Mouse (Mus musculus) kidney, embryonic 15.5 days (tissue): ENCODE measurements around the gene Smarcd2. TPM values are rescaled to one million over a fixed set of nuclear protein-coding genes. Genes with fewer than 3 reads are reported as not detected.

ENCODE experiments used
- ATAC-seq: fragments of 200-750 bp; cut with Nextera tagmentation; replicated peaks from 2 replicates; pipeline ENCODE4 v1.8.0; 2017; ENCODE audit warnings: moderate TSS enrichment; ENCODE audit not compliant: low FRiP score
- H3K27ac ChIP-seq: fragments of 300-500 bp; sonication (generic); 2 replicates; pipeline ENCODE4 v1.5.1; 2015; ENCODE audit warnings: mild to moderate bottlenecking, inconsistent platforms
- H3K27me3 ChIP-seq: fragments of 300-500 bp; sonication (generic); 2 replicates; pipeline ENCODE4 v1.6.1; 2015; ENCODE audit warnings: inconsistent platforms
- H3K36me3 ChIP-seq: fragments of 300-500 bp; sonication (generic); 2 replicates; pipeline ENCODE4 v1.6.1; 2015; ENCODE audit warnings: inconsistent platforms
- H3K4me1 ChIP-seq: fragments of 300-500 bp; sonication (generic); 2 replicates; pipeline ENCODE4 v1.6.1; 2015; ENCODE audit warnings: inconsistent platforms
- H3K4me2 ChIP-seq: fragments of 300-500 bp; sonication (generic); 2 replicates; pipeline ENCODE4 v1.6.1; 2015; ENCODE audit warnings: moderate library complexity, mild to moderate bottlenecking, inconsistent platforms
- H3K4me3 ChIP-seq: fragments of 300-500 bp; sonication (generic); replicated peaks from 2 replicates; pipeline ENCODE4 v1.5.1; 2015; ENCODE audit warnings: mild to moderate bottlenecking, inconsistent platforms
- H3K9ac ChIP-seq: fragments of 300-500 bp; sonication (generic); 2 replicates; pipeline ENCODE4 v1.6.1; 2015; ENCODE audit warnings: mild to moderate bottlenecking, inconsistent platforms
- H3K9me3 ChIP-seq: fragments of 300-500 bp; sonication (generic); replicated peaks from 2 replicates; pipeline ENCODE4 v1.6.1; 2016; ENCODE audit warnings: inconsistent platforms
- whole genome bisulfite sequencing: fragments of 180-500 bp; shearing (Covaris S2); methylation state at CpG from one replicate; pipeline ENCODE4 v1.1.7; 2015; ENCODE audit warnings: mixed read lengths; 5-methylcytosine and 5-hydroxymethylcytosine counted together
- polyA plus RNA-seq: library from polyadenylated mRNA; unstranded; fragments of >200 nt; fragmentation: Nextera tagmentation; extraction: Ambion mirVana; gene quantifications from 2 replicates; pipeline ENCODE4 v1.2.1, GENCODE M21; 2015

Smarcd2 gene
- polyA plus RNA-seq, 1 experiment from 2014 or later = 57.8 TPM

GRCm38 (mm10) chr11:106305348-106306064, 32.7 kb upstream of the Smarcd2 start:
- Histone ChIP-seq H3K36me3 (no peaks in the 10 kb centered on the region), H3K4me2 (no peak overlapping the region), H3K27ac (peak overlapping the region; percentile 54; the same call in 1 of the 2 replicates), H3K4me3 (no peak overlapping the region), H3K27me3 (no peaks in the 10 kb centered on the region), H3K9me3 (no peaks in the 10 kb centered on the region), H3K4me1 (peaks cover 24% of the 10 kb centered on the region), H3K9ac (no peak overlapping the region)
- no peak for ATAC-seq
- 63% methylated on average over 10 of the region's 10 CpGs for WGBS

DNA sequence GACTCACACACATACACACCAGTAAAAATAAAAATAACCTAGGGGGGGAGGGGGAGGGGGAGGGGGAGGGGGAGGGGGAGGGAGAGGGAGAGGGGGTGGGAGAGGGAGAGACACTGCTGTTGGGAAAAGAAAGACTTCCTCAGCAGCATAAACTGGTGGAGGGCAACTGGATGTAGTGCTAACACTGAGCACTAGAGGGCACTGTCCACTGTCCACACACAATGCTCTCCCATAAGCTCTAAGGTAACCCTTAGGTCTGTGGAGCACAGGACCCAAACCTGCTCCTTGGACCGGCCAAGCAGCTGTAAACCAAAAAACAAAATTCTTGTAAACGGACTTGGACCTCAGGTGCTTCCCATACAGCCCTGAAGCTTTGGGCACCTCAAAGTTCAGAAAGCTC, 29.9 kb upstream of the Smarcd2 start:
- WGBS = 11% methylated on average over 2 of the region's 2 CpGs
- Histone ChIP-seq H3K36me3 (no peaks in the 10 kb centered on the region), H3K27me3 (no peaks in the 10 kb centered on the region), H3K9me3 (no peaks in the 10 kb centered on the region), H3K4me1 (peaks cover 13% of the 10 kb centered on the region), H3K9ac (no peak overlapping the region), H3K4me2 (no peak overlapping the region), H3K4me3 (no peak overlapping the region), H3K27ac (no peak overlapping the region)
- no peak for ATAC-seq

- 79% methylated on average over 9 of the region's 9 CpGs for WGBS
- no peak within 1 kb of the TSS for H3K9ac ChIP-seq
- H3K27ac ChIP-seq = no peak within 1 kb of the TSS
These were observed 29.0 kb upstream of the Smarcd2 start, which contains the start of gene Gh for GRCm38 (mm10) chr11:106301765-106302164. Gene Gh, minus strand, starts transcription at chr11:106301865.

GRCm38 (mm10) chr11:106291861-106292260, 19.1 kb upstream of the Smarcd2 start:
- H3K27ac ChIP-seq = no peak overlapping the region
- no peaks in the 10 kb centered on the region for H3K27me3 ChIP-seq
- 90% methylated on average over 2 of the region's 2 CpGs for WGBS
- no peak for ATAC-seq
- no peaks in the 10 kb centered on the region for H3K9me3 ChIP-seq
- H3K36me3 ChIP-seq = no peaks in the 10 kb centered on the region
- H3K4me3 ChIP-seq = no peak overlapping the region
- H3K4me2 ChIP-seq = no peak overlapping the region
- H3K9ac ChIP-seq = no peak overlapping the region
- no peaks in the 10 kb centered on the region for H3K4me1 ChIP-seq

More at GRCm38 (mm10) chr11:106301765-106302164, 29.0 kb upstream of the Smarcd2 start, which contains the start of gene Gh:
- Histone ChIP-seq H3K9me3 (no peaks in the 10 kb centered on the region), H3K4me1 (0 out of 2 replicates have a peak, but pooled peaks cover 8% of the 10 kb centered on the region), H3K4me3 (no peak within 1 kb of the TSS), H3K27me3 (no peaks in the 10 kb centered on the region), H3K36me3 (no peaks in the 10 kb centered on the region), H3K4me2 (no peak within 1 kb of the TSS)
- ATAC-seq = no peak

- 94% methylated on average over 5 of the region's 5 CpGs for WGBS
- Histone ChIP-seq H3K36me3 (no peaks in the 10 kb centered on the region), H3K4me1 (no peaks in the 10 kb centered on the region), H3K9ac (no peak overlapping the region), H3K4me3 (no peak overlapping the region), H3K9me3 (no peaks in the 10 kb centered on the region), H3K4me2 (no peak overlapping the region), H3K27ac (no peak overlapping the region), H3K27me3 (no peaks in the 10 kb centered on the region)
- no peak for ATAC-seq
These were observed 17.6 kb upstream of the Smarcd2 start for GRCm38 (mm10) chr11:106290376-106290775.

DNA sequence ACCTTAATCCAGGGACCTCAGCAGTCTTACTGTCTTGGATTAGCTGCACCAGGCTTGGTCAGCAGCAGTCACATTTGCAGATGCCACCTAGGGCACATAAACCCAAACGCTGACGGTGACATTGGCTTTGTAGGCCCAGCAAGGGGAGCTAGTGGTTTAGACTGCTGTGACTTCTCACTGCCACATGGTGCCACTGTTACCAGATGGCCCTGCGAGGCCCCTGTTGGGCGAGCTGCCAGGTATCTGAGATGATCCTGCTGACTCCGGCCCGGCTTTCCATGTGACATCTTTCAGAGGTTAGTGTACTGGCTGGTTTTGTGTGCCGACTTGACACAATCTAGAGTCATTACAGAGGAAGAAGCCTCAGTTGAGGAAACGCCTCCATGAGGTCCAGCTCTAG, 16.6 kb upstream of the Smarcd2 start:
- Histone ChIP-seq H3K27ac (no peak overlapping the region), H3K9me3 (no peaks in the 10 kb centered on the region), H3K27me3 (no peaks in the 10 kb centered on the region), H3K4me2 (no peak overlapping the region), H3K4me1 (no peaks in the 10 kb centered on the region), H3K4me3 (no peak overlapping the region), H3K36me3 (no peaks in the 10 kb centered on the region), H3K9ac (no peak overlapping the region)
- ATAC-seq = no peak
- 56% methylated on average over 8 of the region's 8 CpGs for WGBS

DNA sequence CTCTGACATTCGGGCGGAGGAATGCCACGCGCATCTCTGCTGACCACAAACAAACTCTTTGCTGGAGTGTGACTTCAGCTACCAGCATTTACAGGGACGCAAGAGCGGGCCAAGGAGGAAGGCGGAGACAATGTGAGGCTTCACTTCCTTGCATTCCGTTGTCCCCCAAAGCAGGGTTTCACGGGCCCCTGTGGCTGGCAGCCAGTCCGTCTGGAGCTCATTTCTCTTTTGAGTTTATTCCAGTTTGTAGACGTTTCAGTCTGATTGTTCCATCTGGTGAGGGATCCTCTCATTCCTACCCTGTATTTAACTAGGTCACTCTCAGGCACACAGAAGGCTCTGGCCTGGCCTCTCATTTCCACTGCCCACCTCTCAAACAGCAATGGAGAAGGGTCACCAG, 14.2 kb upstream of the Smarcd2 start:
- 78% methylated on average over 11 of the region's 11 CpGs for WGBS

GRCm38 (mm10) chr11:106286206-106286605, 13.4 kb upstream of the Smarcd2 start:
- WGBS = 87% methylated on average over 7 of the region's 7 CpGs
- H3K9me3 ChIP-seq = no peaks in the 10 kb centered on the region
- H3K4me3 ChIP-seq = no peak overlapping the region
- no peak for ATAC-seq
- H3K9ac ChIP-seq = no peak overlapping the region
- H3K27me3 ChIP-seq = no peaks in the 10 kb centered on the region
- no peak overlapping the region for H3K27ac ChIP-seq
- H3K36me3 ChIP-seq = no peaks in the 10 kb centered on the region
- no peaks in the 10 kb centered on the region for H3K4me1 ChIP-seq
- no peak overlapping the region for H3K4me2 ChIP-seq

More for the DNA sequence above, 14.2 kb upstream of the Smarcd2 start:
- Histone ChIP-seq H3K4me1 (no peaks in the 10 kb centered on the region), H3K36me3 (no peaks in the 10 kb centered on the region), H3K4me3 (no peak overlapping the region), H3K9me3 (no peaks in the 10 kb centered on the region), H3K27ac (no peak overlapping the region), H3K9ac (no peak overlapping the region; the same call in 1 of the 2 replicates), H3K27me3 (no peaks in the 10 kb centered on the region), H3K4me2 (no peak overlapping the region)
- no peak for ATAC-seq

DNA sequence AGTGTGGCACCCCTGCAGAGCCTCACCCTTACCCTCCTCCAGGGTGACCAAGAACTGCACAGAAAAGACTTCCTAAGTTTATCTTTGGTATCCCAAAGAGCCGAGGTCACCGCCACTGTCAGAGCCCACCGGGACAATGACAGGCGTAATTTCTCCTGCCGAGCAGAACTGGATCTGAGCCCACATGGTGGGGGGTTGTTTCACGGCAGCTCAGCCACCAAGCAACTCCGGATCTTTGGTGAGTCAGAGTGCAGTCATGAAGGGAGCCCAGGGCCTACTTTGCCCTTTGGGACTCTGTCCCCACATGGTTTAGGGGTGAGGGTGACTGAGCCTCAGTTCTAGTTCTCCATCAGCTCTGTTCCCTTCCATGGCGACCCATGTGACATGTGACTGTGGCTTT, 11.4 kb upstream of the Smarcd2 start:
- H3K27ac ChIP-seq = no peak overlapping the region
- H3K4me3 ChIP-seq = no peak overlapping the region
- H3K9me3 ChIP-seq = no peaks in the 10 kb centered on the region
- H3K27me3 ChIP-seq = no peaks in the 10 kb centered on the region
- no peaks in the 10 kb centered on the region for H3K4me1 ChIP-seq
- no peaks in the 10 kb centered on the region for H3K36me3 ChIP-seq
- H3K4me2 ChIP-seq = no peak overlapping the region
- H3K9ac ChIP-seq = no peak overlapping the region
- ATAC-seq = no peak
- 67% methylated on average over 8 of the region's 8 CpGs for WGBS

- no peaks in the 10 kb centered on the region for H3K27me3 ChIP-seq
These were observed 10.6 kb upstream of the Smarcd2 start for GRCm38 (mm10) chr11:106283371-106283770.

DNA sequence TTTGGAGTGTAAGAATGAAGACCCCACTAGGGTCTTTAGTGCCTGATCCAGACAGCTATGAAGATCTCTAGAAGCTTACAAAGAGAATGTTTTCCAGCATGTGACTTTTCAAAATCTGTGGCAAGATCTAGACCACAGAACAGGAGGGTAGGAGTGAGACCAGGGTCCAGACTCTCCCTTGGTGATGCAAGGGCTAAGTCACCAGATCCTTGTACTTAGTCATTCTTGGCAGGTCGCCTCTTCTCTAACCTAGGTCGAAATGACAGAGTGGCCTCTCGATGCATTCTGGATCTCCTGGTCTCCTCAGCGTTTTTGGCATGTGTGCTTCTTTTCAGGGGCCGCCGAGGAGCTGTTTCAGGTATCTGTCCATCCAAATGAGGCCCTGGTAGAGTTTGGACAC, 9.7 kb upstream of the Smarcd2 start:
- WGBS = 86% methylated on average over 6 of the region's 6 CpGs

More at GRCm38 (mm10) chr11:106283371-106283770, 10.6 kb upstream of the Smarcd2 start:
- no peak overlapping the region for H3K4me3 ChIP-seq
- H3K27ac ChIP-seq = no peak overlapping the region
- WGBS = 76% methylated on average over 4 of the region's 4 CpGs
- H3K4me1 ChIP-seq = no peaks in the 10 kb centered on the region
- H3K4me2 ChIP-seq = no peak overlapping the region
- no peak overlapping the region for H3K9ac ChIP-seq
- H3K36me3 ChIP-seq = no peaks in the 10 kb centered on the region
- H3K9me3 ChIP-seq = no peaks in the 10 kb centered on the region
- ATAC-seq = no peak

GRCm38 (mm10) chr11:106276454-106276853, 3.7 kb upstream of the Smarcd2 start, which contains the start of gene Tcam1:
Gene Tcam1, plus strand, starts transcription at chr11:106276672.
- peaks cover 42% of the 10 kb centered on the region for H3K4me1 ChIP-seq
- H3K4me3 ChIP-seq = peak within 1 kb of the TSS; percentile 24
- peak within 1 kb of the TSS; percentile 54 for H3K4me2 ChIP-seq
- peak within 1 kb of the TSS; percentile 98 for H3K27ac ChIP-seq
- H3K36me3 ChIP-seq = no peaks in the 10 kb centered on the region
- peak within 1 kb of the TSS; percentile 18; the same call in 1 of the 2 replicates for H3K9ac ChIP-seq
- peaks cover 5% of the 10 kb centered on the region; the same call in 1 of the 2 replicates for H3K27me3 ChIP-seq
- ATAC-seq = peak; percentile 23; the same call in 1 of the 2 replicates
- WGBS = 7% methylated on average over 25 of the region's 25 CpGs
- H3K9me3 ChIP-seq = no peaks in the 10 kb centered on the region

More for the DNA sequence above, 9.7 kb upstream of the Smarcd2 start:
- no peak overlapping the region for H3K4me2 ChIP-seq
- H3K27ac ChIP-seq = no peak overlapping the region
- no peak overlapping the region for H3K9ac ChIP-seq
- no peaks in the 10 kb centered on the region for H3K36me3 ChIP-seq
- peaks cover 5% of the 10 kb centered on the region; the same call in 1 of the 2 replicates for H3K27me3 ChIP-seq
- H3K4me1 ChIP-seq = no peaks in the 10 kb centered on the region
- no peaks in the 10 kb centered on the region for H3K9me3 ChIP-seq
- H3K4me3 ChIP-seq = no peak overlapping the region
- ATAC-seq = no peak
